Mouse (Mus musculus): ENCODE measurements around the gene Clcf1. TPM values are rescaled to one million over a fixed set of nuclear protein-coding genes. Genes with fewer than 3 reads are reported as not detected.

Gene Clcf1
- total and polyA plus RNA-seq, 3 experiments, result 0.42 to 2.3 TPM; not detected in 1

GRCm38 (mm10) chr19:4229451-4230076 lies 15.5 kb downstream of the Clcf1 start:
- Histone ChIP-seq H3K27ac (ENCODE audit: control insufficient read depth, low read depth, low read length) (no peak overlapping the region), H3K9me3 (replicated peaks; ENCODE audit: insufficient read depth, low read length) (no peaks in the 10 kb centered on the region), H3K79me2 (ENCODE audit: control insufficient read depth, insufficient read depth, low read length, poor library complexity) (peaks cover 2% of the 10 kb centered on the region; the same call in 1 of the 2 replicates), H3K4me1 (ENCODE audit: control insufficient read depth in 1 of 2, insufficient read depth in 2 of 2, low read length in 2 of 2) (peaks cover 2 to 29% of the 10 kb centered on the region in 2 experiments; a peak in 3 of 4 replicates), H3K27me3 (ENCODE audit: control insufficient read depth in 1 of 2, insufficient read depth in 2 of 2, low read length in 2 of 2) (no peaks in the 10 kb centered on the region), H3K4me3 (ENCODE audit: control insufficient read depth in 1 of 2, insufficient read depth in 1 of 2, low read depth in 2 of 2, low read length in 2 of 2) (no peak overlapping the region), H3K36me3 (ENCODE audit: control insufficient read depth in 1 of 2, insufficient read depth in 2 of 2, low read length in 2 of 2) (peaks cover 0 to 11% of the 10 kb centered on the region in 2 experiments; a peak in 2 of 4 replicates), H3K9ac (ENCODE audit: control insufficient read depth, low read depth, low read length, poor library complexity, severe bottlenecking) (no peak overlapping the region; the same call in 1 of the 2 replicates)
- TF ChIP-seq GATA1 (IDR thresholded peaks at IDR 0.05; ENCODE audit: low read depth, low read length) (no peak), JUND (IDR thresholded peaks at IDR 0.05; ENCODE audit: low read depth, low read length) (no peak)
- DNase-seq (ENCODE audit: low read depth, low spot score), result no peak

- peaks cover 0 to 11% of the 10 kb centered on the region in 2 experiments; a peak in 2 of 4 replicates for H3K36me3 ChIP-seq (ENCODE audit: control insufficient read depth in 1 of 2, insufficient read depth in 2 of 2, low read length in 2 of 2)
- H3K9me3 ChIP-seq (replicated peaks; ENCODE audit: insufficient read depth, low read length), result no peaks in the 10 kb centered on the region
- H3K27me3 ChIP-seq (ENCODE audit: control insufficient read depth in 1 of 2, insufficient read depth in 2 of 2, low read length in 2 of 2), result no peaks in the 10 kb centered on the region
- peaks cover 2 to 29% of the 10 kb centered on the region in 2 experiments; a peak in 3 of 4 replicates for H3K4me1 ChIP-seq (ENCODE audit: control insufficient read depth in 1 of 2, insufficient read depth in 2 of 2, low read length in 2 of 2)
- peak overlapping the region; percentile 61 for H3K9ac ChIP-seq (ENCODE audit: control insufficient read depth, low read depth, low read length, poor library complexity, severe bottlenecking)
- TF ChIP-seq ETS1 (IDR thresholded peaks at IDR 0.05; ENCODE audit: low read depth, low read length) (no peak), TCF12 (IDR thresholded peaks at IDR 0.05; ENCODE audit: low read depth, low read length) (no peak), TBP (IDR thresholded peaks at IDR 0.05; ENCODE audit: low read depth, low read length) (no peak), CHD1 (IDR thresholded peaks at IDR 0.05; ENCODE audit: low read depth, low read length) (no peak), GABPA (IDR thresholded peaks at IDR 0.05; ENCODE audit: low read depth, low read length) (no peak), TAL1 (IDR thresholded peaks at IDR 0.05; ENCODE audit: low read length) (no peak), RCOR1 (IDR thresholded peaks at IDR 0.05; ENCODE audit: low read depth, low read length) (no peak), RAD21 (IDR thresholded peaks at IDR 0.05; ENCODE audit: low read depth, low read length) (no peak), ZC3H11A (IDR thresholded peaks at IDR 0.05; ENCODE audit: low read depth, low read length) (no peak), MAFK (IDR thresholded peaks at IDR 0.05; ENCODE audit: borderline replicate concordance, low read depth, low read length) (no peak), NELFE (IDR thresholded peaks at IDR 0.05; ENCODE audit: low read depth, low read length) (no peak), E2F4 (IDR thresholded peaks at IDR 0.05; ENCODE audit: borderline replicate concordance, low read depth, low read length) (no peak), MYC (IDR thresholded peaks at IDR 0.05; ENCODE audit: low read depth, low read length) (no peak), MYB (IDR thresholded peaks at IDR 0.05; ENCODE audit: low read depth, low read length) (no peak), MXI1 (IDR thresholded peaks at IDR 0.05; ENCODE audit: low read depth, low read length) (no peak), BHLHE40 (IDR thresholded peaks at IDR 0.05; ENCODE audit: borderline replicate concordance, low read depth, low read length) (no peak), POLR2A (IDR thresholded peaks at IDR 0.05; ENCODE audit: control insufficient read depth in 1 of 2, insufficient read depth in 1 of 2, low read depth in 1 of 2, low read length in 2 of 2, poor library complexity in 1 of 2) (no peak), UBTF (IDR thresholded peaks at IDR 0.05; ENCODE audit: borderline replicate concordance, insufficient read depth, low read depth, low read length) (no peak), CHD2 (IDR thresholded peaks at IDR 0.05; ENCODE audit: low read length) (no peak), SMC3 (IDR thresholded peaks at IDR 0.05; ENCODE audit: low read depth, low read length) (no peak)
- H3K4me3 ChIP-seq (ENCODE audit: control insufficient read depth in 1 of 2, insufficient read depth in 1 of 2, low read depth in 2 of 2, low read length in 2 of 2), result peak overlapping the region in 1 of 2 experiments; percentile 26; a peak in 2 of 4 replicates
- peak overlapping the region; percentile 74 for H3K27ac ChIP-seq (ENCODE audit: control insufficient read depth, low read depth, low read length)
- DNase-seq (ENCODE audit: low read depth, low spot score), result peak; percentile 51
- peaks cover 2% of the 10 kb centered on the region; the same call in 1 of the 2 replicates for H3K79me2 ChIP-seq (ENCODE audit: control insufficient read depth, insufficient read depth, low read length, poor library complexity)
These were observed 16.4 kb downstream of the Clcf1 start for GRCm38 (mm10) chr19:4230415-4230814.

Data from MEL (cell line).